Mouse (Mus musculus) adrenal gland, adult 18-20 months (tissue): ENCODE results near the gene Wfdc6b. TPM values are rescaled to one million over a fixed set of nuclear protein-coding genes. Genes with fewer than 3 reads are reported as not detected.

Experiments
- total RNA-seq, 2 experiments: library from RNA; stranded (reverse); gene quantifications; 1 replicate in 1 of 2; 2 replicates in 1 of 2; pipeline ENCODE4 v1.2.3; 2021

Wfdc6b gene
- total RNA-seq, 2 experiments from 2014 or later = not detected

Other genes starting within 250 kb of the Wfdc6b start
- gene Slpi, start 224.4 kb upstream of the Wfdc6b start, total RNA-seq = 10 to 100 TPM; 21.8 to 45.7 TPM
- not detected for gene Rbpjl, start 210.4 kb upstream of the Wfdc6b start, total RNA-seq
- gene Matn4, start 208.4 kb upstream of the Wfdc6b start, total RNA-seq = 1 to 10 TPM in 1 of 2 experiments, under 1 TPM in 1; 0.76 to 1.7 TPM
- 100 to 1,000 TPM; 133 to 150 TPM for gene Sdc4, start 169.6 kb upstream of the Wfdc6b start, total RNA-seq
- 10 to 100 TPM; 28.7 to 33.3 TPM for gene Sys1, start 156.6 kb upstream of the Wfdc6b start, total RNA-seq
- 1 to 10 TPM in 1 of 2 experiments, not detected in 1; 5.7 TPM for gene Gm20458, start 152.6 kb upstream of the Wfdc6b start, total RNA-seq
- gene Trp53tg5, start 139.8 kb upstream of the Wfdc6b start, total RNA-seq = not detected
- gene Dbndd2, start 127.4 kb upstream of the Wfdc6b start, total RNA-seq = 10 to 100 TPM in 1 of 2 experiments, 1 to 10 TPM in 1; 7.6 to 20.9 TPM
- gene Pigt, start 116.0 kb upstream of the Wfdc6b start, total RNA-seq = 10 to 100 TPM; 63.3 to 93.6 TPM
- gene Wfdc2, start 51.1 kb upstream of the Wfdc6b start, total RNA-seq = under 1 TPM in 1 of 2 experiments, not detected in 1; 0.74 TPM
- not detected for gene Spint3, start 40.1 kb upstream of the Wfdc6b start, total RNA-seq
- under 1 TPM; 0.38 to 0.40 TPM for gene Wfdc6a, start 28.1 kb upstream of the Wfdc6b start, total RNA-seq
- gene Eppin, start 19.9 kb upstream of the Wfdc6b start, total RNA-seq = not detected
- not detected for gene Wfdc8, start 104 bp downstream of the Wfdc6b start, total RNA-seq
- not detected for gene Wfdc16, start 25.3 kb downstream of the Wfdc6b start, total RNA-seq
- not detected for gene Wfdc10, start 42.5 kb downstream of the Wfdc6b start, total RNA-seq
- not detected for gene Wfdc9, start 43.1 kb downstream of the Wfdc6b start, total RNA-seq
- gene Wfdc11, start 60.6 kb downstream of the Wfdc6b start, total RNA-seq = not detected
- not detected for gene Wfdc13, start 71.6 kb downstream of the Wfdc6b start, total RNA-seq
- not detected for gene Spint4, start 85.0 kb downstream of the Wfdc6b start, total RNA-seq
- gene Spint5, start 101.8 kb downstream of the Wfdc6b start, total RNA-seq = not detected
- under 1 TPM; 0.20 to 0.45 TPM for gene Wfdc3, start 132.4 kb downstream of the Wfdc6b start, total RNA-seq
- gene Dnttip1, start 132.5 kb downstream of the Wfdc6b start, total RNA-seq = 10 to 100 TPM; 34.0 to 35.2 TPM
- 1 to 10 TPM; 1.4 to 4.0 TPM for gene Ube2c, start 156.4 kb downstream of the Wfdc6b start, total RNA-seq
- gene Tnnc2, start 166.4 kb downstream of the Wfdc6b start, total RNA-seq = 10 to 100 TPM in 1 of 2 experiments, not detected in 1; 11.3 TPM
- 10 to 100 TPM; 25.0 to 28.4 TPM for gene Snx21, start 172.3 kb downstream of the Wfdc6b start, total RNA-seq
- 10 to 100 TPM; 32.6 to 36.6 TPM for gene Acot8, start 191.4 kb downstream of the Wfdc6b start, total RNA-seq
- gene Zswim3, start 191.6 kb downstream of the Wfdc6b start, total RNA-seq = 1 to 10 TPM; 4.2 to 5.3 TPM
- 10 to 100 TPM; 11.0 to 11.4 TPM for gene Zswim1, start 209.2 kb downstream of the Wfdc6b start, total RNA-seq
- not detected for gene Spata25, start 215.0 kb downstream of the Wfdc6b start, total RNA-seq
- gene Ctsa, start 219.4 kb downstream of the Wfdc6b start, total RNA-seq = 100 to 1,000 TPM; 103 to 106 TPM
- gene Neurl2, start 219.9 kb downstream of the Wfdc6b start, total RNA-seq = 1 to 10 TPM; 1.4 to 1.7 TPM
- gene Pltp, start 244.2 kb downstream of the Wfdc6b start, total RNA-seq = 10 to 100 TPM; 22.5 to 55.9 TPM